Mouse (Mus musculus) lung, embryonic 14.5 days (tissue): Measurements from ENCODE around the gene Lats2. TPM values are rescaled to one million over a fixed set of nuclear protein-coding genes. Genes with fewer than 3 reads are reported as not detected.
A peak's percentile ranks its signal among the peaks of the same experiment; 100 is the strongest.

Experiments
- ATAC-seq: fragments of 200-750 bp; cut with Nextera tagmentation; 2 replicates; pipeline ENCODE4 v1.8.0; 2017; ENCODE audit warnings: mild to moderate bottlenecking, moderate TSS enrichment, moderate library complexity; ENCODE audit not compliant: insufficient read depth
- DNase-seq: peaks from one replicate; pipeline ENCODE4 v3.0.0-alpha.2; 2015
- H3K27ac ChIP-seq: fragments of 300-500 bp; sonication (generic); 2 replicates; pipeline ENCODE4 v1.5.1; 2014; ENCODE audit warnings: low read depth, mild to moderate bottlenecking, moderate library complexity
- H3K27me3 ChIP-seq: fragments of 300-500 bp; sonication (generic); 2 replicates; pipeline ENCODE4 v1.6.1; 2014; ENCODE audit warnings: low read length, control low read depth; ENCODE audit not compliant: insufficient read depth
- H3K36me3 ChIP-seq: fragments of 300-500 bp; sonication (generic); 2 replicates; pipeline ENCODE4 v1.6.1; 2014; ENCODE audit warnings: control low read depth; ENCODE audit not compliant: insufficient read depth
- H3K4me1 ChIP-seq: fragments of 300-500 bp; sonication (generic); 2 replicates; pipeline ENCODE4 v1.6.1; 2014; ENCODE audit warnings: antibody characterized with exemption, control low read depth; ENCODE audit not compliant: insufficient read depth
- H3K4me2 ChIP-seq: fragments of 300-500 bp; sonication (generic); 2 replicates; pipeline ENCODE4 v1.6.1; 2014; ENCODE audit warnings: mild to moderate bottlenecking
- H3K4me3 ChIP-seq: fragments of 300-500 bp; sonication (generic); 2 replicates; pipeline ENCODE4 v1.5.1; 2014; ENCODE audit warnings: low read depth, low read length
- H3K9ac ChIP-seq: fragments of 300-500 bp; sonication (generic); 2 replicates; pipeline ENCODE4 v1.6.1; 2014
- H3K9me3 ChIP-seq: fragments of 300-500 bp; sonication (generic); 2 replicates; pipeline ENCODE4 v1.6.1; 2016; ENCODE audit warnings: low read depth, low read length, control low read depth
- CTCF ChIP-seq: IDR thresholded peaks from 2 replicates; pipeline ENCODE4 v1.5.1; 2016; ENCODE audit warnings: antibody characterized with exemption, low read depth
- WGBS: fragments of 180-500 bp; shearing (Covaris S2); extraction: QIAGEN DNeasy Blood & Tissue Kit; methylation state at CpG from one replicate; pipeline ENCODE4 v1.1.7; 2014; 5-methylcytosine and 5-hydroxymethylcytosine counted together
- polyA plus RNA-seq: library from polyadenylated mRNA; unstranded; fragments of >200 nt; fragmentation: Nextera tagmentation; extraction: Ambion mirVana; gene quantifications from 2 replicates; pipeline ENCODE4 v1.2.1, GENCODE M21; 2014

Gene Lats2
- polyA plus RNA-seq, 1 experiment from 2014 or later: 28.9 TPM

DNA sequence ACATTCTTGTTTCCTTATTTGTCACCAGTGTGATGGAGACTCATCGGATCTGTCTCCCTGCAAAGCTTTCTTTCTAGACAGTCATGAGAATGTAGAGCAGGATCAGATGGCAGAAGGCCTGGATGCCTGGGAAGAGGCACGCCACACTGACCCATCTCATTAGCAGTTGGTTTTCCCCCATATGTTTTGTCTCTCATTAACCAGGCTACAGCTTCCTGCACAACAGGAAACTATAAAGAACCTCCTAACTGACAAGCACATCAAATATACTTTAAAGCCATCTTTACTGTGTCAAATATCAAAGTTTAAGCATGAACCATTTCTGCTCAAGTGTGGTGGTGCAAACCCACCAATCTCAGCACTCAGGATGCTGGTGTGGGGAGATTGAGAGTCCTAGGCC, 8.7 kb downstream of the Lats2 start:
- Histone ChIP-seq H3K27me3 (no peaks in the 10 kb centered on the region), H3K36me3 (no peaks in the 10 kb centered on the region), H3K9ac (no peak overlapping the region), H3K4me3 (no peak overlapping the region), H3K9me3 (no peaks in the 10 kb centered on the region), H3K27ac (no peak overlapping the region), H3K4me1 (peaks cover 4% of the 10 kb centered on the region), H3K4me2 (no peak overlapping the region)
- ATAC-seq (no peak), DNase-seq (no peak)
- no peak for TF ChIP-seq CTCF
- WGBS: 63% methylated on average over 2 of the region's 2 CpGs

DNA sequence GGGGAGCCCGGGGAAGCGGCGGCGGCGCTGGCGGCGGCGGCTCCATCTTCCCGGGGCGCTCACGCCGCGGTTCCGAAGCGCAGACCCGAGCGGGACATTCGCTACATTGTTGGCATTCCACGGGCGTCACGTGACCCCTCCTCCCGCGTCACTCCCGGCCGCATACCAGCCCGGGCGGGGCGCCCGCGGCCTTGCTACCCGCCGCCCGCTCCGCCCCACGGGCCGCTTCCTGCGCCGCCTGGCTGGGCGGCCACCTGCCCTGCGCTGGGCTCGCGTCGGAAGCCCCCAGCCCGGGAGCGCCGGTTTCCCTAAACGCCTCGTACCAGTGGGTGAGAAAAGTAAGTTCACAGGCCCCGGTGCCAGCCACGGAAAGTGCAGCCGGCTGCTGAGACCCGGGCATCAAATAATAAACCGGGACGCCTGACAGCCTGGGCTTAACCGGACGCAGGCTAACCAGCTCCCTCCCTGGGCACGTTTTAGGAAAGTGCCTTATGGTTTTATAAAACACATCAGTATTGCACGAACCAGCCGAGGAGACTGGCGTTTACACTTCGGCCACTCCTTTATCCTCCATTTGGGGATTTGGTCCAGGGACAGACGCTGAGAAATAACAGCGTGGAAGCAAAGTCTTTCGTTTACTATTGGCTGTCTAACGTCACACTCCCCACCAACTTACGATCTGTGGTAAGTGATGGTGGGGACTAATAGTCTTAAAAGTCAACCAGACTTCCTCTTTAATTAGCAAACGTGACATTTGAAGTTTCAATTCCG, 12.0 kb downstream of the Lats2 start, which contains the start of gene Gm49361:
Gene Gm49361 (minus strand): TSS at position 103 of the 771 bp plus-strand sequence.
- peak; percentile 96 for DNase-seq
- Histone ChIP-seq H3K36me3 (no peaks in the 10 kb centered on the region), H3K27ac (peak within 1 kb of the TSS; percentile 97), H3K4me3 (peak within 1 kb of the TSS; percentile 90), H3K4me2 (peak within 1 kb of the TSS; percentile 78), H3K27me3 (no peaks in the 10 kb centered on the region), H3K9ac (peak within 1 kb of the TSS; percentile 98), H3K4me1 (peaks cover 7% of the 10 kb centered on the region; the same call in 1 of the 2 replicates), H3K9me3 (no peaks in the 10 kb centered on the region)
- WGBS: 0% methylated on average over 66 of the region's 68 CpGs
- no peak for TF ChIP-seq CTCF
- peak; percentile 92 for ATAC-seq

DNA sequence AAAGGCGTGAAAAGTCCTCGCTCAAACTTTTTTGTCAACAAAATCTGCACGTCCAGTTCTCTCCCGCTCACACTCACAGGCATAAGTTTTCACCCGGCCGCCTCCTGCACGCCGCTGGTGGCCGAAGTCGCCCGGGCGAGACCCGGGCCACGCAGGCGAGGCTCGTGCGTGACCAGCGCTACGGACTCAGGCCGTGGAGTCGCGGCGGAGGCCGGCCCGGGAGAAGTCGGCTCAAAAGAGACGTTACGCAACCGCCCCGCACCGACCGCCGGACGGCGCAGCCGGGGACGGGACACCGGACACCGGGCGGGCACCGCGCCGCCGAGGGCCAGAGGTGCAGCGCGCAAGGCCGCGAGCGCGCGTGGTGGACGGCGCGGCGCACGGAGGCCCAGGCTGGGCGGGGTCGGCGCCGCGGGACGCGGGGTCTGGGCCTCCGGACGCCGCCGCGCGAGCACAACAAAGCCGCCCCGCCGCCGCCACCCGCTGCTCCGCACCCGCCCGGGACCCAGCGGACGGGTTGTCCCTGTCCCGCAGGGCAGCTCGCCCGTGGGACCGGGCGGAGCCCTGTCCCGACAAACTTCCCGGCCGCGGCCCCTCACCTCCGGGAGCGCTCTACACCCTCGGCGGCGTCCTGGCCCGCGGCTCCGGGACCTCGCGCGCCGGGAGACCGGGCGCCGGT, 12.8 kb downstream of the Lats2 start:
- H3K4me2 ChIP-seq: peak overlapping the region; percentile 78
- H3K27me3 ChIP-seq: no peaks in the 10 kb centered on the region
- peak overlapping the region; percentile 98 for H3K9ac ChIP-seq
- H3K36me3 ChIP-seq: no peaks in the 10 kb centered on the region
- DNase-seq: peak; percentile 56
- no peak for TF ChIP-seq CTCF
- no peaks in the 10 kb centered on the region for H3K9me3 ChIP-seq
- H3K4me3 ChIP-seq: peak overlapping the region; percentile 90
- WGBS: under 1% methylated on average over 93 of the region's 103 CpGs
- H3K27ac ChIP-seq: peak overlapping the region; percentile 97
- ATAC-seq: peak; percentile 65
- H3K4me1 ChIP-seq: peaks cover 9% of the 10 kb centered on the region

DNA sequence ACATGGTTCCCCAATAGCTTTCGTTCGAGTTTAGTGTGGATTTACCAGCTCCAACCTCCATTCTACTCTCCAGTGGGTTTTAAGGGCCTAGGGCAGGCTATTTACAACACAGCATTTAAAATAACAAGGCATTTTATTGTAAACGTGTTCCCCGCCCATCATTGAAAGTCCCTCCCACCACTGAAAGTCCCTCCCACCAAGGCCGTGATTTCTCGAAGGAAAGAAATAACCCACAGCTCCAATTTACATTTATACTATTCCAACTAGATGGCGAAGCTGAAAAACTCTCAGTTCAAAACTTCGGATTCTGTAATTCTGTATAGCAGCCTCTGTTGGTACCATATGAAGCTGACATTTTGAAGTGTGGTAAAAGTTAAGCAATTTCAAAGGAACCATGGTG, 13.6 kb downstream of the Lats2 start:
- 0% methylated on average over 8 of the region's 8 CpGs for WGBS
- H3K27ac ChIP-seq: 0 out of 2 replicates have a peak overlapping the region, but pooled peaks have one; percentile 97

DNA sequence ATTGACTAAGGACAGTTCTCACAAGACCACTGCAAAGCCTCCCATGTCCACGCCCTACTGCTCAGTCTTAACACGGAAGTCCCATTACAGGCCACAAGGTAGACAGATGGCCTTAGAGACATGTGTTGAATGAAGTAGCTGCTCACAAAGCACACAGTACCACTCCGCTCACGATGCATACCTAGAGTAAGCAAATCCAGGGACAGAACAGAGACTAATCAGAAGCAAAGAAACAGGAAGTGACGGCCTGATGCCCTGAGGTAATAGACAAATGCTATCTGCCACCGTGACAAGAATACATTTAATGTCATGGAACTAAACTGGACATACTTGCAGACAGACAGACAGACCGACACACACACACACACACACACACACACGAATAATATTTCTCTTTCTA, 17.5 kb downstream of the Lats2 start:
- ATAC-seq: no peak
- 79% methylated on average over 8 of the region's 8 CpGs for WGBS
- Histone ChIP-seq H3K9me3 (no peaks in the 10 kb centered on the region), H3K36me3 (0 out of 2 replicates have a peak, but pooled peaks cover 4% of the 10 kb centered on the region), H3K4me3 (no peak overlapping the region), H3K27me3 (no peaks in the 10 kb centered on the region), H3K9ac (no peak overlapping the region), H3K4me2 (no peak overlapping the region), H3K4me1 (peaks cover 24% of the 10 kb centered on the region), H3K27ac (no peak overlapping the region)
- DNase-seq: no peak
- no peak for TF ChIP-seq CTCF

More for the DNA sequence above, 13.6 kb downstream of the Lats2 start:
- Histone ChIP-seq H3K9me3 (no peaks in the 10 kb centered on the region), H3K9ac (peak overlapping the region; percentile 98), H3K27me3 (no peaks in the 10 kb centered on the region), H3K4me3 (peak overlapping the region; percentile 90), H3K4me2 (peak overlapping the region; percentile 78), H3K36me3 (no peaks in the 10 kb centered on the region), H3K4me1 (peaks cover 9% of the 10 kb centered on the region)
- ATAC-seq (no peak), DNase-seq (peak; percentile 81)
- TF ChIP-seq CTCF: no peak

DNA sequence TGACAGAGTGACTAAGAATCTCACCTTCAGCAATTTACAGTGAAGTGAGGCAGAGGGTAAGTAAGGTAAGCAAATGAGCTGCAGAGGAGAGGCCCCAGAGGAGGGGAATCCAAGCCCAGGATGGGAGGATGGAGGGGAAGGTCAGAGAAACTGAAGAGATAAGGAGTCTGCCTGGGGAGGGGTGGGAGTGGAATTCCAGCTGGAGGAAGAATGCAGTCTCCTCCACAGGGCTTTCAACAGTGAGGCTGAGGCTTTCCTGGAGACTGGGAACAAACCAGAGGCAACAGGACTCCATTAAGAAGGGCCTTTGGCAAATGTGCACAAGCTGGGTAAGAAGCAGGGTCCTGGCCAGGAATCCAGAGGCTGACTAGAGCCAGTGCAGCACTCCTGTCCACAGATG, 21.1 kb downstream of the Lats2 start:
- Histone ChIP-seq H3K4me3 (no peak overlapping the region), H3K9me3 (no peaks in the 10 kb centered on the region), H3K36me3 (peaks cover 14% of the 10 kb centered on the region; the same call in 1 of the 2 replicates), H3K27me3 (no peaks in the 10 kb centered on the region), H3K9ac (no peak overlapping the region), H3K4me1 (peaks cover 35% of the 10 kb centered on the region), H3K27ac (peak overlapping the region; percentile 48; the same call in 1 of the 2 replicates), H3K4me2 (no peak overlapping the region)
- DNase-seq (peak; percentile 32), ATAC-seq (peak; percentile 48; the same call in 1 of the 2 replicates)
- no peak for TF ChIP-seq CTCF

DNA sequence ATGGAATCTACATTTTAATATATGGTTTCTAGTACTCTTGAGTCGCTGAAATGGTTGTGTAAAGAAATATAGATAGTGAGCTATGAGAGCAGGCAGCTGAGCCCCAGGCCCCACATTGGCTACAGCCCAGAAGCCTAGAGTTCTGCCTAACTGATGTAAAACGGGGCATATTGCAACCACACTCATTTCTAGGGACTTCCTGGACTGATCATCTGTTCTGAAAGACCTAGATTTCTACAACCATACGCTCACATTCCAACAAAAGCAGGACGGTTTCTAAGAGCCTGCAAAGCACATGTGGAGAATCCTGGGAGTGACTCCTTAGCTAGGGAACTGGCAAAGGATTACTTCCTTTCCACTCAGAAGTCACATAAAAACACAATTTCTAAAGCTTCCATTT, 22.0 kb downstream of the Lats2 start:
- no peak overlapping the region for H3K4me2 ChIP-seq
- peaks cover 39% of the 10 kb centered on the region for H3K4me1 ChIP-seq
- 25% methylated on average over 4 of the region's 4 CpGs for WGBS
- no peaks in the 10 kb centered on the region for H3K9me3 ChIP-seq
- no peak overlapping the region for H3K4me3 ChIP-seq
- ATAC-seq (no peak), DNase-seq (peak; percentile 54)
- no peak overlapping the region for H3K9ac ChIP-seq
- H3K27me3 ChIP-seq: no peaks in the 10 kb centered on the region
- peak overlapping the region; percentile 48 for H3K27ac ChIP-seq
- TF ChIP-seq CTCF: no peak
- peaks cover 15% of the 10 kb centered on the region; the same call in 1 of the 2 replicates for H3K36me3 ChIP-seq
